Mouse (Mus musculus): ENCODE measurements at regions not wholly inside any gene's neighbourhood (a gene's known extent, or its start where the extent isn't known, plus 50 kb on each side); places are given as distances from the start of the nearest gene placed in this dataset.

DNA sequence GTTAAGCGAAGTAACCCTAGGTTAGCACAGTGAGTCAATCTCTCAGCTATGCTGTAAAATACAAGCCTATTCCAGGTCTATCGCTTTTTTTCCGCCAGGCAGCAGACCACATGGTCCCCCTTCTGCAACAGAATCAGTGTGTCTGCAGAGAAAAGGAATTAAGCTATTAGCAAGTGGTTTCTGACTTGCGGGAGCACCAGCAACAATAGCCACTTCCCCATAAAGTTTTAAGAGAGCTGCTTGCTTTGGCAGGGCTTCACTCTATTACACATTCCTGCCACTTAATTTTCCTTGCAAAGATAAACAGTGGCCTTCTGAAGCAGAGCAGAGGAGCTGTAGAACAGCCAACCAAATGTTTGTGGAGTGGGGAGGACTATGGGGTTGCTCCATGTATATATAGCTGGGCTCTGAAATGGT, 59.8 kb upstream of the Osmr start:
- no peak for DNase-seq (ENCODE audit: low spot score in 2 of 2)

- no peak for DNase-seq (ENCODE audit: low spot score in 2 of 2)
Observed at GRCm38 (mm10) chr15:6941491-6941890, 66.7 kb upstream of the Osmr start.

DNA sequence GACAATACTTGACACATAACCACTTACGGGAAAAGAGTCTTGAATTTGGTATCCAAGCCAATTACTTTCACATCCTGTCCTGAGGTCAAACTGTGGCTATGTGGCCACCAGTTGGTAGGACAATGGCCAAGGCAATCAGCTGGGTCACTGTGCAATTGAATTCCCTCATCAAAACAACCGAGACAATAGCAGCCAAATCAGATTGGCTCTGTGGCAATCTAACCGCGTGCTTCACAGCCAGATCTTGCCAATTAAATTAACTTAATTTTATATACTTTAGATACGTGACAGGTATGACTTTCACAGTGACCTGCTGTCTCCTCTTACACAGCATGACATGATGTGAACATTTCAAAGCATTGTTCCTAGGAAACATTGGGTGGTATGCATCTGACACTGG, 74.5 kb upstream of the Osmr start:
- no peak for DNase-seq (ENCODE audit: low spot score in 2 of 2)

GRCm38 (mm10) chr15:6949686-6950085, 74.9 kb upstream of the Osmr start:
- no peak for DNase-seq (ENCODE audit: low spot score in 2 of 2)

DNA sequence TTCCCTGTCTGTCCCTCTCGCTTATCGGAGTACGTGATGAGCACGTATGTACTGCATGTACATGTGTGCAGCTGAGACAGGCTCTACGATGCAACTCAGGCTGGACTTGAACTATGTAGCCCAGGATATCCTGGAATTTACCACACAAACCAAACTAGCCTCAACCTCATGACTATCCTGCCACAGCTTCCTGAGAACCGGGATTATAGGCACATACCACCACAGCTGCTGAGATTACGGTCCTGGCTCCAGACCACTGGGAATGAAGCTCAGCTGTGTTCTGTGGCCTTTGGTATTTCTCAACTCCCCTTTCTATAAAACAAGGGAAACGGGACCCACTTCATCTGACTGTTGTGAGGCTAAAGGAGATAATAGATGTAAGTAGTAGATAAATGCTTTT, 75.7 kb upstream of the Osmr start:
- no peak for DNase-seq (ENCODE audit: low spot score in 2 of 2)

DNA sequence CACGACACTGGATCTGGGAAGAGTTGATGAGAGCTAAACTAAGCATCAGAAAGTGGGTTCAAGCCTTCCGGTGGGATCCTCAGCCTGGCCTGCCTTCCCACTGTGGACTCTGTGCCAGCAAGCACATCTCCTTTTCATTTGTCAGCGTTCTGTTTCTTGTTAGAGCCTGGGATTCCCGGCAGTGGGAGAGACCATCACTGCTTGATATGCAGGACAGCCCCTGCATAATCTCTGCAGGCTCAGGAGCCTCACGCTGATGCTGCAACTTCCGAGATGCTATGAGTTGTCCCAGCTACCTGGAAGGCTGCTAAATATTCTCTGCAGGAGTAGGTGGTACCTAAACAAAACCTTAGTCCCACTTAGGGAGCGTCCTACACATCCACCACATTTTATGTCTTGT, 78.8 kb upstream of the Osmr start:
- no peak for DNase-seq (ENCODE audit: low spot score in 2 of 2)

DNA sequence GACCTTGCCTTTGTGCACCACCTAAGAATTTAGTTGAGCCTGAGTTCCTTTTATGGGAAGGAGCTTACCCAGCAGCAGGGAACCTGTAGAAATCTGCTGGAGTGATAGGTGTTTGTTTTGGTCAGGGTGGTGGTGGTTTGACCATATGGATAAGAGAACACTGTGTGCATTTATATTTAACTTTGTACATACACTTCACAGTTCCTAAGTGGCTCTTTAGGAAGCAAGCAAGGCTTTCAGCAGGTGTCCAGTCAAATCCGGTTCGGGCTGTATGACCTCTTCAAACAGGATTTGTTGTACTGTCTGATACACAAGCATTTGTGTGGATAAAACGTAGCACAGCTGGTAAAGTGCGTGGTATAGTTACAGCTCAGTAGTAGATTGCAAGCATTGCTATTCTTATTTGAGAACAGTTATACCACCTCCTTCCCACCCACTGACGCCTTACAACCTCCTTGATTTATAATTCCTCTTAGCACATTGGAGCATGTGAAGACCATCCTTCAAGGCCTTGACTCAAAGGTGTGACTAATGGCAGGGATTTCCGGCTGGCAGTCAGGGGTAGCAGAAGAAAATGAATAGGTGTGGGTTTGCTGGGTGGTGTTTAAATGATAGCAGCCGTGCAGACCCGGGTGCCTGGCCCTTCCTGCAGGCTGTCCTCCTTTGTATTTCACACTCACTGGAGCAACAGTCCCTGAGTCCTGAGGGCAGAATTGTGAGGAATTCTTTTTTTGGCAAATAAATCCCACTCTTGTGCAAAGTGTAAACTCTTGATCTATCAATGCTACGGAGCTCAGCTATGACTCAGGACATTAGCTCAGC, 79.4 kb upstream of the Osmr start:
- no peak for DNase-seq (ENCODE audit: low spot score in 2 of 2)

- no peak for DNase-seq (ENCODE audit: low spot score in 2 of 2)
Observed at GRCm38 (mm10) chr15:6959911-6960310, 85.1 kb upstream of the Osmr start.

DNA sequence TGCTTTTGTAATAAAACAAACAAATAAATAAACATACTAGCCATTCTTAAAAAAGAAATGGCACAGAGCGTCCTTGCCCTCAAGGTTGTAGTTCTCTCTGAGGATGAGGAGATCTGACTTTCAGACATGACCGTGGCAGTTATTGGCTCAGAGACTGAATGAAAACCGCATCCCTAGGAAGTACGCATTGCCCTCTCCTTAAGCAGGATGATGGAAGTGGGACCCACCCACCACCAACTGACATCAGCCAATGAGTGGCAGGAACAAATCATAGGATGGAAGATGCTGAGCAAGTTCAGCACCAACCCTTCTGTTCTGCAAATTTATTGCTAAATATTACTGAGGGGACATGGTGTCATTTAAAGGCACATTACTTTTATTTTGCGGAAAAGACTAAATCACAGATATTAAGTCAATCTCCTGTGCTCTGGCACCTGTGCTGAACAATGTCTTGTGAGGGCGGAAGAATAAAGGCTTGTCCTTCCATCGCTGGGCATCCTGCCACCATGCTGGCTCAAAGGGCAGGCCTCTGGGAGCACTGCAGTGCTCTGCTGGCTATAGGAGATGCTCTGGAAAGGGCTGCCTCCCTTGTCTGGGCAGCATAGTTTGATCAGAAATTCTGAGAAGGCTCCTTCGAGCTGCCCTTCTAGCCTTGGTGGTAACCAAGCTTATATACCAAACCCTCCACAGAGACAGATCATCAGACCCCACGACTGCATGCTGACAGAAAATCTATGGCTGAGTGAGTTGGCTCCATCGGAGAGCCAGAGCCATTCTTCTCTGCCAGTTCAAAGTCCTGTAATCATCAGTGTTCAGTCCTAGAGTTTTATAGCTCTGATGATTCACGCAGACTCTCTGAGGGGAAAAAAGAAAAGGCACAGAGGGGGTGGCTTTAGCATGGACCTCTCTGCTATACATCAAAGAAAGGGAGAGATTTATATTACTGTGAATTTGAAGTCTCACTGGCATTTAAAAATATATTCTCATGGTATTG, 86.3 kb upstream of the Osmr start:
- no peak for DNase-seq (ENCODE audit: low spot score in 2 of 2)

DNA sequence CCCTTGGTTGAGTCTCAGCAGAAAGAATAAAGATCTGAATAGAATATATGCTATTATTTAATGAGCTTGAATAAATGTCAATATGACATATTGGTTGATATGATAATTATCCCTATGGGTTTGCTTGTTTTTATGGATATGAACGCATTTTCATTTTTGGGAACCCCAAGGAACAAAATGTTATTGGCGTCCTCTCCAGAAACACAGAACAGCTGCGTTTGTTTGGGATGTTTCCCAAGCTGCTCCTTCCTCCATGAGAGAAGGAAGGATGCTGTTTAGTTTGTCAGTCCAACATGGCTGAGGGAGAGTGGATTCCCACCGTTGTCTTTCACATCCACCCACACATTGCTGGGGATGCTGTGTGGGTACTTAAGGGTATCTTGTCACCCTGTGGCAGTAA, 89.9 kb upstream of the Osmr start:
- DNase-seq (ENCODE audit: low spot score in 2 of 2), result no peak

DNA sequence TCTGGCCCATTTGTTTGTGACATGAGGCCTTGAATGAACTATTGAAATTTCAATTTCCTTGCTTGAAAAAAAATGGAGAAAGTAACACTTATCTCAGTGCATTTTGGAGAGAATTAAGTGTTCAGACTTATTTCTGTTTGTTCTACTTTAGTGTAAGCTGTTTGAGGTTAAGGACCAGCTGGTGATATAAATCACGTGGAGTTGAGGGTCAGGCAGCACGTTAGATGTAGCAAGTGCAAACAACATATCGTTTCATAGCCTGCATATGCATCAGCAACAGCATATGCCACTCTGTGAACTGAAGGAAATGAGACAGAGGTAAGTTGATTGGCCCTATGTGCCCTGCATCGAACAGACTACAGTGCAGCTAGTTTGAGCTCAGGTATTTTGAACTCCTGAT, 90.7 kb upstream of the Osmr start:
- no peak for DNase-seq (ENCODE audit: low spot score in 2 of 2)

DNA sequence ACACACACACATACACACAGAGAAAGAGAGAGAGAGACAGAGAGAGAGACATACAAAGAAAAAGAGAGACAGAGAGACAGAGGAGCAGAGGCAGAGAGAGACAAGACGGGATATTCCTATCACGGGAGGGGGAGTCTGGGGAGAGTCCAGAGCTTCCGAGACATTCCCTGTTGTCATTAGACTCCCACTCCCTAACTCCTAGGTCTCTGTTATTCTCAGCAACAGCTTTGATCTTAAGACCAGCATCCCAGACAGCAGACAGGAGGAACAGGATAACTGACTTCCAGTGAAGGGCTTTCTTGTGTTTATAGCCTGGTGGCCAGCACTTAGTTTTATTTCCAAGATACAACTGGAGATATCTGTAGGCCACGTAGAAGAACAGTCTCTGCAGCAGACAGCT, 99.6 kb upstream of the Osmr start:
- no peak for DNase-seq (ENCODE audit: low spot score in 2 of 2)

DNA sequence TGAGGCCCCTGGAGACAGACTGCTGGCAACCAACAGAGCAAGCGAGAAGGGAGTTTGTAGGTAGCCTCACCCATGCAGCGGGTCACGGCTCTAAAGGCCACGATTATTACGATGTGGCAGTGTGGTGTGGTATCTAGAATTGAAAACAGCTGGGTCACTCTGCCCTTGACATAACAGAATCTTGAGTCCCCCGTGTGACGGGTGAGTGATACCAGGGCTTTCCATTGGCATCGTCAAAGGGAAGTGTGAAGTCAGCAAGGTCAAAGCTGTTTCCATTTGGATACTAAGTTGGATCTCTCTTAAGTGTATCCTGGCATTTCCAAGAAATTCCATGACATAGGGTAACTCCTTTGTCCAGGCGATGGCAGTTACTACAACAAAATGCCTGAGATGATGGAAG, 106.7 kb upstream of the Osmr start:
- DNase-seq (ENCODE audit: low spot score in 2 of 2), result no peak

GRCm38 (mm10) chr15:6983320-6983719, 107.1 kb upstream of the Lifr start:
- no peak for DNase-seq (ENCODE audit: low spot score in 2 of 2)

GRCm38 (mm10) chr15:6988187-6988586, 102.2 kb upstream of the Lifr start:
- DNase-seq (ENCODE audit: low spot score in 2 of 2), result peak in 1 of 2 experiments; percentile 51

DNA sequence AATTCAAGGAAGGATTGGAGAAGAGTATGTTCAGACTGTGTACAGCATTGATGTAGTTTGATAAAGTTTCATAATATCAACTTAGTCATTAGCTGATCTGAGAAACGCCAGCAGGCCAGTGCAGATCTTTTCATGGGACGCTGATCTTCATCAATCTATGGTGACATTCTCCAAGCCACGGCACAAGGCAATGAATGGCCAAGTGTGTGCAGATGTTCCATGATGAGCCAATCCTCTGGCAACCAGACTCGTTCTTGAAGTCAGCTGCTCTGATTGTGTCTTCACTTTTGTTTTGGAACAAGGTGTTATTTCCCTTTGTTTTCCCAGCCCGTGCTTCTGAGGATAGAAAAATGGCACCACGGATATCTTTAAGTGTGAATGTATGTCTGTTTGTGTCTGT, 101.3 kb upstream of the Lifr start:
- no peak for DNase-seq (ENCODE audit: low spot score in 2 of 2)

- DNase-seq (ENCODE audit: low spot score in 2 of 2), result no peak
Observed at GRCm38 (mm10) chr15:6993226-6993625, 97.2 kb upstream of the Lifr start.

- no peak for DNase-seq (ENCODE audit: low spot score in 2 of 2)
Observed at GRCm38 (mm10) chr15:6995246-6995645, 95.2 kb upstream of the Lifr start.

- DNase-seq (ENCODE audit: low spot score in 2 of 2), result no peak
Observed at GRCm38 (mm10) chr15:6997871-6998270, 92.5 kb upstream of the Lifr start.

DNA sequence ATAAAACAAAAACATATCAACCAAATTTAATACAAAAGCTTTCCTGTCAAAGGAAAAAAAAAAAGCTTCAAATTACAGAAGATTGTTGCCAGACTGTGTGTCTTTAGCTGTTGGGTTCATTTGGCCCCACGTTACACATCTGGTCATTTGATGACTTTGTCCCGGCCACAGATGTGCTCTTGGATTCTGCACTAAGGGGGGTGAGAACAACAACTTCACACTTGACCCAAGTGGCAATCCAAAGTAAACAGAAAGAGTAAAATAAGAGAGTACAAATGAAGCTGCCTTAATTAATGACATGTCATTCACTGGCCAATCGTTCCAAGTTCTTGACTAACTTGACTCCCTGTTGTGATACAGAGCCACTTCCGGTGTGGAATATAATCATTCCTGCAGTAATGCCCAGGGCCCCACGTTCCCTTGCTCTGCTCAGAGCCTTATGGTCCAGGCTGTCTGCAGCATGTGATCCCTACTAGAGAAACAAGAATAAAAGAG, 91.8 kb upstream of the Lifr start:
- DNase-seq (ENCODE audit: low spot score in 2 of 2), result no peak

DNA sequence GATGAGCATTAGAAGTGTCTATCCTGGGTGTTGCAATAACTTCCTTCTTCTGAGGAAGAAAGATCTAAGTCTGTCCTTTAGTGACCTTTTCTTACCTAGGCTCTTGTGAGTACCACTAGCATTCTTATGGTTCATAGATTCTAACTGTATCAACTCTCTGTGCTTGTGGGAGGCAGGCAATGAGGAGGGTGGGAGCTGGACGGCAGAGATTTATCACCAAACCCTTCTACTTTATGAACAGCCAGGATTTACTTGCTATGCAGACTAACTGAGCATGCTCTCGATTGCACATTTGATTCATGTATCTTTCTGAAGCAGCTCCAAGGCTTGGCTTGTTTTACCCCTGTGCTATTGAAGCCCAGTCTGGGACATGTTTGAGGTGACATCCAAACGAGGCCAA, 90.7 kb upstream of the Lifr start:
- DNase-seq (ENCODE audit: low spot score in 2 of 2), result no peak

GRCm38 (mm10) chr15:7002226-7002625, 88.2 kb upstream of the Lifr start:
- no peak for DNase-seq (ENCODE audit: low spot score in 2 of 2)

GRCm38 (mm10) chr15:7003311-7003710, 87.1 kb upstream of the Lifr start:
- DNase-seq (ENCODE audit: low spot score in 2 of 2), result no peak

Measured in urinary bladder, postnatal 36 days (tissue).